Comparison of ENCODE assay signal across 24 mouse cellular contexts in the genomic region with DNA sequence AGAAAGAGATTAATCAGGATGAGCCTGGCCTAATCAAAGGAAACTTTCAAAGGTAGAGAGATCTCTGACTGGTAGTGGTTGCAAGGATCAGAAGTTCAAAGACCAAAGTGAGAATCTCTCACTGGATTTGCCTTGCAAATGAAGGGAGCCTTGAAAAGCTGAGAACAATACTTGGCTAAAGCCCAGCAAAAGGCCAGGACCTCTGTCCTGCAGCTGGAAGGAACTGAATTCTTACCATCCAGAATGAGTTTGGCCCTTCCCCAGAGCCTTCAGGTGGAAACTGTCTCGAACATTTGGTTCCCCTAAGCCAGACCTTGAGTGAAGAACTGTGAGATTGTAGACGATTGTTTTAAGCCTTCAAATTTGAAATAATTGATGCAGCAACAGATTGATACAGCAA. TPM values are rescaled to one million over a fixed set of nuclear protein-coding genes. Genes with fewer than 3 reads are reported as not detected.
DNase-seq lines count a peak whose midpoint lies in the region; ATAC-seq and TF ChIP-seq lines count a peak whose summit lies in the region.
"Had no signal": no experiment of that assay in that cellular context is flagged by ENCODE, and none has a peak within 500 bp of the region (broad histone marks: within the 10 kb centered on the region; RNA-seq: fewer than 3 reads in every experiment).

No protein-coding gene starts in this region.

- no peak overlapping the region for H3K4me2 ChIP-seq in kidney, embryonic 14.5 days (replicated peaks; ENCODE audit: low read depth, low read length)
- no peak overlapping the region for H3K4me2 ChIP-seq in kidney, embryonic 15.5 days
- H3K4me2 ChIP-seq in CH12.LX (ENCODE audit: insufficient read depth, low read depth, poor library complexity, severe bottlenecking): no peak overlapping the region
- H3K4me2 ChIP-seq: embryonic facial prominence, embryonic 13.5 days; forebrain, embryonic 13.5 days; heart, embryonic 13.5 days; hindbrain, embryonic 12.5 days had no signal

- H3K36me3 ChIP-seq in kidney, embryonic 14.5 days (ENCODE audit: control insufficient read depth, insufficient read depth, low read length): no peaks in the 10 kb centered on the region
- no peaks in the 10 kb centered on the region for H3K36me3 ChIP-seq in kidney, embryonic 15.5 days
- H3K36me3 ChIP-seq in CH12.LX (replicated peaks in 1 of 2; ENCODE audit: control insufficient read depth in 1 of 2, insufficient read depth in 1 of 2, low read length in 1 of 2): no peaks in the 10 kb centered on the region
- H3K36me3 ChIP-seq: embryonic facial prominence, embryonic 13.5 days; heart, embryonic 13.5 days; hindbrain, embryonic 12.5 days had no signal

- intact Hi-C loops in left cerebral cortex, postnatal 36 days (cut with DNase I): loop anchor here (2.0 to 10.0 kb wide), 2 partner anchors 63 to 109 kb away; no protein-coding TSS in a partner anchor

- no peak overlapping the region for H3K27ac ChIP-seq in kidney, embryonic 14.5 days (ENCODE audit: low read depth, low read length)
- no peak overlapping the region for H3K27ac ChIP-seq in kidney, embryonic 15.5 days
- no peak overlapping the region for H3K27ac ChIP-seq in CH12.LX (ENCODE audit: insufficient read depth, low read depth)
- H3K27ac ChIP-seq: embryonic facial prominence, embryonic 13.5 days; forebrain, embryonic 13.5 days; gastrocnemius, adult 2 months; heart, embryonic 13.5 days; hindbrain, embryonic 12.5 days had no signal

- no peak for TF ChIP-seq POLR2A in CH12.LX (IDR thresholded peaks at IDR 0.05; ENCODE audit: low read depth, low read length)

- TF ChIP-seq RAD21 in CH12.LX (IDR thresholded peaks at IDR 0.05; ENCODE audit: low read depth, low read length): no peak

- no peaks in the 10 kb centered on the region for H3K27me3 ChIP-seq in kidney, embryonic 14.5 days (ENCODE audit: control insufficient read depth, insufficient read depth, low read length)
- H3K27me3 ChIP-seq in kidney, embryonic 15.5 days: no peaks in the 10 kb centered on the region
- no peaks in the 10 kb centered on the region for H3K27me3 ChIP-seq in CH12.LX (replicated peaks)
- H3K27me3 ChIP-seq: embryonic facial prominence, embryonic 13.5 days; forebrain, embryonic 13.5 days; hindbrain, embryonic 12.5 days had no signal

- no peaks in the 10 kb centered on the region for H3K4me1 ChIP-seq in kidney, embryonic 14.5 days (ENCODE audit: control insufficient read depth, insufficient read depth, low read length)
- no peaks in the 10 kb centered on the region for H3K4me1 ChIP-seq in kidney, embryonic 15.5 days
- peaks cover 0 to 13% of the 10 kb centered on the region in 2 experiments; a peak in 2 of 4 replicates for H3K4me1 ChIP-seq in CH12.LX (ENCODE audit: control insufficient read depth in 1 of 2, insufficient read depth in 2 of 2)
- H3K4me1 ChIP-seq: embryonic facial prominence, embryonic 13.5 days; forebrain, embryonic 13.5 days; heart, embryonic 13.5 days; hindbrain, embryonic 12.5 days had no signal

- no peaks in the 10 kb centered on the region for H3K9me3 ChIP-seq in kidney, embryonic 14.5 days (ENCODE audit: control insufficient read depth, low read length)
- no peaks in the 10 kb centered on the region for H3K9me3 ChIP-seq in kidney, embryonic 15.5 days (replicated peaks)
- H3K9me3 ChIP-seq in CH12.LX (replicated peaks; ENCODE audit: low read length): no peaks in the 10 kb centered on the region
- H3K9me3 ChIP-seq: embryonic facial prominence, embryonic 13.5 days; forebrain, embryonic 13.5 days; heart, embryonic 13.5 days; hindbrain, embryonic 12.5 days had no signal

- in situ Hi-C loops in CH12.LX (cut with MboI; ENCODE audit: low pct_ligation_motif_present, low pct_unique_long_range_greater_than_20kb, low sequenced_read_pairs): loop anchor here (5.0 to 10.0 kb wide), 2 partner anchors 53 to 110 kb away; no protein-coding TSS in a partner anchor

- DNase-seq in kidney, adult 11 months: peak; percentile 50
- peak; percentile 87 for DNase-seq in kidney, adult 9 months
- DNase-seq in CH12.LX (ENCODE audit: extremely low read depth): peak; percentile 17
- DNase-seq in kidney, postnatal 25 days: peak; percentile 64 to 65
- DNase-seq in left cerebral cortex, postnatal 36 days (ENCODE audit: low spot score in 2 of 2): no peak
- DNase-seq: adrenal gland, adult 2 months; adrenal gland, postnatal 25 days; cerebellum, adult 18-20 months; cerebellum, adult 9-11 months; cerebellum, postnatal 36 days; gastrocnemius, adult 2 months; gastrocnemius, postnatal 25 days; heart, postnatal 36 days had no signal

- no peaks in the 10 kb centered on the region for H3K79me2 ChIP-seq in CH12.LX (replicated peaks; ENCODE audit: control insufficient read depth, extremely low read depth, insufficient read depth, poor library complexity, severe bottlenecking)

- no peak for TF ChIP-seq EP300 in CH12.LX (IDR thresholded peaks at IDR 0.05; ENCODE audit: low read length)

- no peak overlapping the region for H3K9ac ChIP-seq in kidney, embryonic 14.5 days (ENCODE audit: low read depth, low read length)
- no peak overlapping the region for H3K9ac ChIP-seq in kidney, embryonic 15.5 days
- no peak overlapping the region for H3K9ac ChIP-seq in CH12.LX (ENCODE audit: insufficient read depth, low read depth)
- H3K9ac ChIP-seq: embryonic facial prominence, embryonic 13.5 days; forebrain, embryonic 13.5 days; heart, embryonic 13.5 days; hindbrain, embryonic 12.5 days had no signal

- ATAC-seq in kidney, embryonic 14.5 days (ENCODE audit: low FRiP score, low TSS enrichment): no peak
- no peak for ATAC-seq in kidney, embryonic 15.5 days (replicated peaks; ENCODE audit: low FRiP score)
- ATAC-seq: activated CD4-positive, CD25-positive, alpha-beta regulatory T cell, adult 4 months; forebrain, embryonic 13.5 days; Patski had no signal

- WGBS in kidney, embryonic 14.5 days: 60% methylated on average over 2 of the region's 2 CpGs
- 45% methylated on average over 2 of the region's 2 CpGs for WGBS in kidney, embryonic 15.5 days

- no peak overlapping the region for H3K4me3 ChIP-seq in kidney, embryonic 14.5 days (ENCODE audit: low read length)
- no peak overlapping the region for H3K4me3 ChIP-seq in kidney, embryonic 15.5 days (replicated peaks)
- no peak overlapping the region for H3K4me3 ChIP-seq in CH12.LX (replicated peaks in 1 of 3; ENCODE audit: low read depth in 2 of 3, low read length in 2 of 3, poor library complexity in 1 of 3)
- H3K4me3 ChIP-seq: embryonic facial prominence, embryonic 13.5 days; forebrain, embryonic 13.5 days; gastrocnemius, adult 2 months; heart, embryonic 13.5 days; hindbrain, embryonic 12.5 days had no signal

- TF ChIP-seq CTCF in CH12.LX (conservative IDR thresholded peaks at IDR 0.05 in 1 of 2, IDR thresholded peaks at IDR 0.05 in 1 of 2; ENCODE audit: low read depth in 2 of 2, low read length in 2 of 2): no peak

- dilution Hi-C loops in CH12.LX (cut with MboI; ENCODE audit: extremely low pct_ligation_motif_present, extremely low pct_unique_long_range_greater_than_20kb, low sequenced_read_pairs): no loop called here

TF ChIP-seq in CH12.LX, 34 proteins besides CTCF, POLR2A, EP300 and RAD21:
- no peak for TF ChIP-seq USF1 (IDR thresholded peaks at IDR 0.05; ENCODE audit: low read depth, low read length)
- TF ChIP-seq SIN3A (IDR thresholded peaks at IDR 0.05; ENCODE audit: low read length): no peak
- TF ChIP-seq CHD1 (IDR thresholded peaks at IDR 0.05; ENCODE audit: low read depth, low read length): no peak
- no peak for TF ChIP-seq CHD2 (IDR thresholded peaks at IDR 0.05; ENCODE audit: low read length)

RNA-seq across cellular contexts. Expression of a gene that starts 12.2 kb away (rescaled TPM):
- polyA plus RNA-seq in kidney, embryonic 14.5 days (2014; fragmentation: Nextera tagmentation; extraction: Ambion mirVana): 6.5 and 15.0 TPM in 2 replicates
- polyA plus RNA-seq in kidney, embryonic 15.5 days (2015; fragmentation: Nextera tagmentation; extraction: Ambion mirVana): 10.6 and 11.1 TPM in 2 replicates
- total RNA-seq in CH12.LX (2012; rRNA removed): not detected in 2 replicates
- 0.15 TPM in 1 of 2 replicates, not detected in the other for total RNA-seq in CH12.LX (2014; rRNA removed)
- polyA plus RNA-seq in CH12.LX (2012; ENCODE audit: insufficient read length, low read depth): 0.10 TPM in 1 of 2 replicates, not detected in the other
- total RNA-seq in left cerebral cortex, postnatal 36 days (2021): 10 to 100 TPM; 23.5 to 28.9 TPM

RNA-seq across cellular contexts. Expression of a gene that starts 25.1 kb away (rescaled TPM):
- 0.46 TPM in 1 of 2 replicates, not detected in the other for polyA plus RNA-seq in kidney, embryonic 14.5 days (2014; fragmentation: Nextera tagmentation; extraction: Ambion mirVana)
- 0.10 and 0.12 TPM in 2 replicates for polyA plus RNA-seq in kidney, embryonic 15.5 days (2015; fragmentation: Nextera tagmentation; extraction: Ambion mirVana)
- total RNA-seq in CH12.LX (2012; rRNA removed): not detected in 2 replicates
- total RNA-seq in CH12.LX (2014; rRNA removed): not detected in 2 replicates
- not detected in 2 replicates for polyA plus RNA-seq in CH12.LX (2012; ENCODE audit: insufficient read length, low read depth)
- not detected for total RNA-seq in left cerebral cortex, postnatal 36 days (2021)
- total RNA-seq: adrenal gland, adult 2 months; adrenal gland, postnatal 25 days; gastrocnemius, adult 2 months; gastrocnemius, postnatal 25 days; granulocyte monocyte progenitor cell, adult 5-6 weeks; heart, postnatal 36 days had no signal
- polyA plus RNA-seq: activated CD4-positive, CD25-positive, alpha-beta regulatory T cell, adult 4 months; adrenal gland, adult 2 months; C2C12; forebrain, embryonic 13.5 days; heart, postnatal 0 days; Patski had no signal

Comparison
In these comparisons a context has a peak if more than half of its experiments do, and no peak if none do; other contexts are left out.
1. DNase-seq: peak in kidney, adult 11 months (single experiment), kidney, adult 9 months (single experiment), CH12.LX (single experiment) and kidney, postnatal 25 days (2 of 2); none in left cerebral cortex, postnatal 36 days (0 of 2).